Mouse (Mus musculus): ENCODE measurements at regions not wholly inside any gene's neighbourhood (a gene's known extent, or its start where the extent isn't known, plus 50 kb on each side); places are given as distances from the start of the nearest gene placed in this dataset.
"Not testable (repeated sequence)": the region's sequence is repeated elsewhere in the genome, so short reads cannot be mapped to it uniquely, and the experiment has no call there.

DNA sequence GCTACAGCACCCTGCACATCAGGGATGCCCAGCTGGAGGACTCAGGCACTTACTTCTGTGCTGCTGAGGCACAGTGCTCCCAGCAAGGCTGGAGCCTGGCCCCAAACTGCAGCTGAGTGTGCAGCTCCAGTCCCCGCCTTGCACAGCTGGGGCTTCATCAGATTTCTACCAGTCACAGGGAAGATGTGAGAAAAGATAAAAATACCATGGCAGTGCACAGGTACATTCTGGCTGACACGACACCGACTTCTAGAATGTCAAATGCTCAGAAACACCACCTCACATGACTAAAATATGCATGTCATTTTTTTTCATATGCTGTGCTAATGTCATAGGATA lies 806.9 kb upstream of the Olfr1507 start:
- not testable (repeated sequence) for H3K36me3 ChIP-seq; H3K27me3 ChIP-seq; H3K9ac ChIP-seq; H3K4me2 ChIP-seq; H3K4me1 ChIP-seq; ATAC-seq (ENCODE audit: borderline replicate concordance, extremely low read depth, low FRiP score, low TSS enrichment); H3K9me3 ChIP-seq; H3K4me3 ChIP-seq; H3K27ac ChIP-seq
- no CpG with 5 or more reads among the region's 3 CpGs for WGBS

GRCm38 (mm10) chr14:53301722-53302490 lies 806.4 kb upstream of the Olfr1507 start:
- H3K36me3 ChIP-seq; H3K9ac ChIP-seq; H3K9me3 ChIP-seq; H3K27ac ChIP-seq; ATAC-seq (ENCODE audit: borderline replicate concordance, extremely low read depth, low FRiP score, low TSS enrichment); H3K4me3 ChIP-seq; H3K4me1 ChIP-seq; H3K4me2 ChIP-seq; H3K27me3 ChIP-seq: not testable (repeated sequence)
- WGBS: no CpG with 5 or more reads among the region's 11 CpGs

GRCm38 (mm10) chr14:53301110-53301509 lies 805.6 kb upstream of the Olfr1507 start:
- H3K27ac ChIP-seq; H3K4me1 ChIP-seq; H3K4me3 ChIP-seq; H3K9me3 ChIP-seq; H3K4me2 ChIP-seq; H3K36me3 ChIP-seq; ATAC-seq (ENCODE audit: borderline replicate concordance, extremely low read depth, low FRiP score, low TSS enrichment); H3K27me3 ChIP-seq; H3K9ac ChIP-seq: not testable (repeated sequence)
- 50% methylated on average over 1 of the region's 1 CpGs for WGBS

- not testable (repeated sequence) for H3K4me2 ChIP-seq; H3K27ac ChIP-seq; H3K27me3 ChIP-seq; H3K4me3 ChIP-seq; H3K4me1 ChIP-seq; H3K9me3 ChIP-seq; H3K36me3 ChIP-seq; H3K9ac ChIP-seq; ATAC-seq (ENCODE audit: borderline replicate concordance, extremely low read depth, low FRiP score, low TSS enrichment)
- no CpG with 5 or more reads among the region's 5 CpGs for WGBS
Measured at GRCm38 (mm10) chr14:53299735-53300134, 804.2 kb upstream of the Olfr1507 start.

- not testable (repeated sequence) for H3K4me1 ChIP-seq; H3K4me2 ChIP-seq; H3K9ac ChIP-seq; H3K4me3 ChIP-seq; H3K27ac ChIP-seq; ATAC-seq (ENCODE audit: borderline replicate concordance, extremely low read depth, low FRiP score, low TSS enrichment); H3K36me3 ChIP-seq; H3K27me3 ChIP-seq; H3K9me3 ChIP-seq
- no CpG with 5 or more reads among the region's 12 CpGs for WGBS
Measured at GRCm38 (mm10) chr14:53283350-53284141, 788.0 kb upstream of the Olfr1507 start.

DNA sequence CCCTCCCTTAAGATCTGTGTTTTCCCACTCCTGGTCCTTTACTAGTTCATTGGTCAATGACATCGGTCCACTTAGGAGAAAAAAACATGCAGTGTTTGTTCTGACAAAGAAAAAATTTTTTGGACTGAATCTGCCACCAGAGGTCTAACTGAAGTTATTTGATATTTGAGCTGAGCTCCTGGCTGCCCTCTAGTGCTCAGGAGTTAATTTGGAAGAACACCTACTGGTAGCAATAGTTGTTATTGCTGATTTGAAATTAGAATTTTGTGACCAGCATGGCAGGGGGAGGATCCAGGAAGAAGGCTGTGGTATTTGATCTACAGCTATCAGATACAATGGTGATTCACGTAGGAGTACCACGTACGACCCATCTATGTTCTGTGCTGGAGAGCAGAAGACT lies 777.7 kb upstream of the Olfr1507 start:
- H3K27ac ChIP-seq; H3K4me3 ChIP-seq; H3K36me3 ChIP-seq; H3K9me3 ChIP-seq; H3K4me2 ChIP-seq; H3K27me3 ChIP-seq; H3K4me1 ChIP-seq; ATAC-seq (ENCODE audit: borderline replicate concordance, extremely low read depth, low FRiP score, low TSS enrichment); H3K9ac ChIP-seq: not testable (repeated sequence)
- 83% methylated on average over 3 of the region's 4 CpGs for WGBS

DNA sequence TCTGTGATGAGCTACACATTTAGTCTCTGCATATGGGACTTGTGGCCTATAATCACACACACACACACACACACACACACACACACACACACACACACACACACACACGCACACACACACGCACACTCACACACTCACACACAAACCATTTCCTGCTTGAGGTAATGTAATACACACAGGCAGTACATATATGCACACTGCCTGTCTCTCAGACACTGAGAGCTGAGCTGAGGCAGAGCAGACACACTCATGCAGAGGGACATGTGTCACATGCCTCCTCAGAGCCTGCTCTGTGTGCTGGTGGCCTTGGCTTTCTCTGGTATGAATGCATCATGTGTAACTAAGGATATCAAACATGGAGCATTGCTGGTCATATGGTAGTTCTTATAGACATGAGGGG lies 772.1 kb upstream of the Olfr1507 start:
- WGBS: no CpG with 5 or more reads among the region's 2 CpGs
- not testable (repeated sequence) for H3K36me3 ChIP-seq; H3K4me3 ChIP-seq; H3K27ac ChIP-seq; H3K27me3 ChIP-seq; H3K9ac ChIP-seq; H3K9me3 ChIP-seq; H3K4me2 ChIP-seq; ATAC-seq (ENCODE audit: borderline replicate concordance, extremely low read depth, low FRiP score, low TSS enrichment); H3K4me1 ChIP-seq

DNA sequence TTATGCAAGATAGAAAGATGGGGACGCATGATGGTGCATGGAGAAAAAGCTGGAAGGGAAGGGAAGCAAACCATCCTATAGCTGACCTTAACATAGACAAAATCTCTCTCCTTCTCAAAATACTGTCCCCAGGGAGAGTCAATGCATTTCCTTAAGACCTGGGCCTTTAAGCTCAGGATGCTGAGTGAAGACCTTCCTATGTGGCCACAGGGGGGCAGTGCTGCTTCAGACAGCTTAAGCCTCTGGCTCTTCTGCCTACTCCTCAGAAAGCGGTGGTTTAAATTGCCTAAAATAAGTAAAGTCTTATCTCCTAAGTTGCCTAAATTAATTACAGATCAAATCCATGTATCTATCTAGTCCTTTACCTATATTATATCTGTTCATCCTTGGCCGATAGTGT lies 760.4 kb upstream of the Olfr1507 start:
- H3K4me2 ChIP-seq; H3K27me3 ChIP-seq; H3K9me3 ChIP-seq; H3K36me3 ChIP-seq; H3K9ac ChIP-seq; H3K4me1 ChIP-seq; ATAC-seq (ENCODE audit: borderline replicate concordance, extremely low read depth, low FRiP score, low TSS enrichment); H3K4me3 ChIP-seq; H3K27ac ChIP-seq: not testable (repeated sequence)
- no CpG with 5 or more reads among the region's 3 CpGs for WGBS

DNA sequence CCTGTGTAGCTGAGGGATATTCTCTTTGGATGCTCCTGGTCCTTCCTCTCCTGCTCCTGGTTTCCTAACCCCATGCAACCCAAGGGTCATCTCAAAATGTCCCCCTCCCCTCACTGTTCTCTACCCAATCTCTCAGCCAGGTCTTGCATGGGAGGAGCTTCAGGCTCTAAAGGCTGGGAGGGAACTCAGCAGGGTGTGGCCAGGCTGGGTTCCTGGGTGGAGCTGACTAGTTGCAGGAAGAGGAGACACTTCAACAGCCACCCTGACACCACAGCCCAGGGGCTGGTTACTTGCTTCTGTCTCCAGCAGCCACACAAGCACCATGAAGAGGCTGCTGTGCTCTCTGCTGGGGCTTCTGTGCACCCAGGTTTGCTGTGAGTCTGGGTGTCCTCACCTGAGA lies 757.9 kb upstream of the Olfr1507 start:
- not testable (repeated sequence) for H3K27ac ChIP-seq; H3K4me1 ChIP-seq; H3K4me3 ChIP-seq; H3K4me2 ChIP-seq; H3K9ac ChIP-seq; H3K27me3 ChIP-seq; H3K36me3 ChIP-seq; ATAC-seq (ENCODE audit: borderline replicate concordance, extremely low read depth, low FRiP score, low TSS enrichment); H3K9me3 ChIP-seq

DNA sequence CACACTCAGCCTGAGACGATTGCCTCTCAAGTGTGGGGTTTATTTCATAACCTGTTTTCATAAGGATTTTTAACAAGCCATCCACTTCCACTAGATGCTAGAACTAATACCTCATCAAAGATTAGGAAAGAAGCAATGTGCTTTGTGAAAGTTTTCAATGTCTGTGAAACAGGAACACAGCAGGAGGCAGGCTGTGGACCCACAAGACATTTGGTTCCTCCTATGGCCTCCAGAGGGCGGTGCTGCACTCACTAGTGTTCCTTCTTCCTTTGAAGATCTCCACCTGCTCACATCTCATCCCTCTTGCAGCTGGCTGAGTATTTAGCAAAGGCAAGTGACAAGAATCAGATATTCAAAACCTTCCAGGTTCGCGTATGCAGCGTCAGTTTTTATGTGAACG lies 735.6 kb upstream of the Olfr1507 start:
- H3K9me3 ChIP-seq; H3K4me2 ChIP-seq; H3K4me1 ChIP-seq; H3K27me3 ChIP-seq; H3K9ac ChIP-seq; H3K4me3 ChIP-seq; H3K36me3 ChIP-seq; ATAC-seq (ENCODE audit: borderline replicate concordance, extremely low read depth, low FRiP score, low TSS enrichment); H3K27ac ChIP-seq: not testable (repeated sequence)
- WGBS: no CpG with 5 or more reads among the region's 6 CpGs

GRCm38 (mm10) chr14:53224789-53225188 lies 729.2 kb upstream of the Olfr1507 start:
- H3K9me3 ChIP-seq; ATAC-seq (ENCODE audit: borderline replicate concordance, extremely low read depth, low FRiP score, low TSS enrichment); H3K4me2 ChIP-seq; H3K36me3 ChIP-seq; H3K4me3 ChIP-seq; H3K27ac ChIP-seq; H3K9ac ChIP-seq; H3K27me3 ChIP-seq; H3K4me1 ChIP-seq: not testable (repeated sequence)
- no CpG with 5 or more reads among the region's 1 CpGs for WGBS

- not testable (repeated sequence) for H3K27me3 ChIP-seq; H3K9ac ChIP-seq; H3K9me3 ChIP-seq; ATAC-seq (ENCODE audit: borderline replicate concordance, extremely low read depth, low FRiP score, low TSS enrichment); H3K36me3 ChIP-seq; H3K4me3 ChIP-seq; H3K27ac ChIP-seq; H3K4me1 ChIP-seq; H3K4me2 ChIP-seq
- WGBS: no CpG with 5 or more reads among the region's 3 CpGs
Measured at GRCm38 (mm10) chr14:53210554-53210953, 715.0 kb upstream of the Olfr1507 start.

DNA sequence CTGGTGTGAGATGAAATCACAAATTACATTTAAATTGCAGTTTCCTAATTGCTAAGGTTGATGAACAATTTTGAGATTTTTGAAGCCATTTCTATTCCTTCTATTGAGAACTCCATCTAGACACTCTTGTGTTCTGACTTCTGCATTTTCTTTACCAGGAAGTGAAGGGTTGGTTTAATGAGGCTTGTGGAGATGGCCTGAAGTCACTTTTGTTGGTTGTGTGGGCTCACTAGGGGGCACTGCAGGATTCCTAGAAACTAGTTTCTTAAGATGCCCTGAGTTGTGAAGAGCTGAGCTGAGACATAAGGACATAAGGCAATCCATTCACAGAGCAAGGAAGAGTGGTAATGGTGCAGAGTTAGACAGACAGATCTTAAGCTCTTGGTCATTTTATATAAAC lies 713.7 kb upstream of the Olfr1507 start:
- not testable (repeated sequence) for H3K9me3 ChIP-seq; H3K4me2 ChIP-seq; H3K27ac ChIP-seq; H3K4me3 ChIP-seq; H3K4me1 ChIP-seq; H3K36me3 ChIP-seq; H3K27me3 ChIP-seq; H3K9ac ChIP-seq; ATAC-seq (ENCODE audit: borderline replicate concordance, extremely low read depth, low FRiP score, low TSS enrichment)

Measured in lung, embryonic 15.5 days (tissue).